Mouse (Mus musculus): ENCODE measurements at regions not wholly inside any gene's neighbourhood (a gene's known extent, or its start where the extent isn't known, plus 50 kb on each side); places are given as distances from the start of the nearest gene placed in this dataset.

DNA sequence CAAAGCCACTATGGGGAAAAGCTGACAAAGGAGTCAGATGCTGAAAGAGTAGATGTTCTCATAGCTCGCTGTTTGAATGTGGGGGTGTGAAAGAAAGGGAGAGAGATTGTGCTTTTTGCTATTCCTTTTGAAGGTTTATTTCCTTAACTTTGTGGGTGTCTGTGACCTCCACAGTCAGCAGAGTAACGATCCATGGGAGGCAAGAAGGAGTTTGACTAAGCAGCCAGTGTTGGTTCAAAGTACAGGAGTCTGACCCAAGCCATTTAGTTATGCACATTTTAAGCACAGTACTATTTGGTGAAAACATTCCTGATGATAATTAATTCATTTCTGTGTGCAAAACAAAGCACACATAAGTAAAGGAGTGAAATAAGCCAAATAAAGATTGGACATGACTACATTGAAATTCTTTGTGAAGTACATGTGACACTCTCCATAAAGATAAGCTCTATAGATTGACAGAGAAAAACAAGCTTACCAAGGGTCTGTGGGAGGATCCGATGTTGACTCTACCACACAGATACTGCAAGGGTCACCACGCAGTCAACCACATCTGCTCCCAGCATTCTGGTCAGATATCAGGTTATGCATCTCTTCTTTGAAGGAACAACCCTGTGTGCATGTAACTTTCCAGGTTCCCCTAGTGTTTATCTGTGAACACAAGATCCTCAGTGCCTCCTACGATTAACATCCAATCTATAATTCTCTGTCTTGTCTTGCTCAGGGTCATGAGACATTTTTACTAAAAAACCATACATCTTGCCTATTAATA is 56.2 kb upstream of the H2afz start:
- H3K27ac ChIP-seq (ENCODE audit: insufficient read depth, low read depth), result no peak overlapping the region
- no peaks in the 10 kb centered on the region for H3K27me3 ChIP-seq (replicated peaks)
- DNase-seq (ENCODE audit: extremely low read depth), result no peak
- H3K4me1 ChIP-seq (ENCODE audit: control insufficient read depth in 1 of 2, insufficient read depth in 2 of 2), result peaks cover 2 to 7% of the 10 kb centered on the region in 2 experiments; a peak in 2 of 4 replicates
- TF ChIP-seq MEF2A (IDR thresholded peaks at IDR 0.05; ENCODE audit: borderline replicate concordance, low read depth, low read length) (no peak), ZC3H11A (IDR thresholded peaks at IDR 0.05; ENCODE audit: low read depth, low read length) (no peak), IRF4 (IDR thresholded peaks at IDR 0.05; ENCODE audit: low read depth, low read length) (no peak), SMC3 (IDR thresholded peaks at IDR 0.05; ENCODE audit: low read depth, low read length) (no peak), MXI1 (IDR thresholded peaks at IDR 0.05; ENCODE audit: low read depth, low read length) (no peak), USF2 (conservative IDR thresholded peaks at IDR 0.05; ENCODE audit: low read depth, low read length) (no peak), SIN3A (IDR thresholded peaks at IDR 0.05; ENCODE audit: low read length) (no peak), CHD1 (IDR thresholded peaks at IDR 0.05; ENCODE audit: low read depth, low read length) (no peak), POLR2AphosphoS2 (IDR thresholded peaks at IDR 0.05; ENCODE audit: low read depth, low read length) (no peak), ZMIZ1 (IDR thresholded peaks at IDR 0.05; ENCODE audit: low read depth, low read length) (no peak), JUN (IDR thresholded peaks at IDR 0.05; ENCODE audit: insufficient read depth, low read depth, low read length) (no peak)
- no peak overlapping the region for H3K4me3 ChIP-seq (replicated peaks in 1 of 3; ENCODE audit: low read depth in 2 of 3, low read length in 2 of 3, poor library complexity in 1 of 3)
- H3K36me3 ChIP-seq (replicated peaks in 1 of 2; ENCODE audit: control insufficient read depth in 1 of 2, insufficient read depth in 1 of 2, low read length in 1 of 2), result no peaks in the 10 kb centered on the region
- no peak overlapping the region for H3K9ac ChIP-seq (ENCODE audit: insufficient read depth, low read depth)
- H3K4me2 ChIP-seq (ENCODE audit: insufficient read depth, low read depth, poor library complexity, severe bottlenecking), result no peak overlapping the region
- H3K9me3 ChIP-seq (replicated peaks; ENCODE audit: low read length), result peaks cover 4% of the 10 kb centered on the region
- H3K79me2 ChIP-seq (replicated peaks; ENCODE audit: control insufficient read depth, extremely low read depth, insufficient read depth, poor library complexity, severe bottlenecking), result no peaks in the 10 kb centered on the region
- in situ Hi-C loops (cut with MboI; ENCODE audit: low pct_ligation_motif_present, low pct_unique_long_range_greater_than_20kb, low sequenced_read_pairs) (no loop called here), dilution Hi-C loops (cut with MboI; ENCODE audit: extremely low pct_ligation_motif_present, extremely low pct_unique_long_range_greater_than_20kb, low sequenced_read_pairs) (no loop called here)

DNA sequence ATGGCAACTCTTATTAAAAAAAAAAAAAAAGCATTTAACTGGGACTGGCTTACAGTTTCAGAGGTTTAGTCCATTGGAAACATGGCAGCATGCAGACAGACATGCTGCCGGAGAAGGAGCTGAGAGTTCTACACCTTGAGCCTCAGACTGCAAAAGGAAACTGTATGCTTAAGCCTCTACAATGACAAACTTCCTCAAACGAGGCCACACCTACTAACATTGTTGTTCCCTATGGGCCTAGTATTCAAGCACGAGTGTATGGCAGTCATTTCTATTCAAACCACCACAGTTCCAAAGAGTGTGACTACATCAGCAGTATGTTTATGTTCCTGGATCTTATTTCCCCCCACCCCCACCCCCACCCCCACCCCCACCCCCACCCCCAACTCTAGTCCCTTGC is 54.2 kb upstream of the H2afz start:
- dilution Hi-C loops (cut with MboI; ENCODE audit: extremely low pct_ligation_motif_present, extremely low pct_unique_long_range_greater_than_20kb, low sequenced_read_pairs), result no loop called here
- Histone ChIP-seq H3K27me3 (replicated peaks) (no peaks in the 10 kb centered on the region), H3K4me1 (ENCODE audit: control insufficient read depth in 1 of 2, insufficient read depth in 2 of 2) (peaks cover 0 to 7% of the 10 kb centered on the region in 2 experiments; a peak in 2 of 4 replicates), H3K9ac (ENCODE audit: insufficient read depth, low read depth) (no peak overlapping the region), H3K4me3 (replicated peaks in 1 of 3; ENCODE audit: low read depth in 2 of 3, low read length in 2 of 3, poor library complexity in 1 of 3) (no peak overlapping the region), H3K4me2 (ENCODE audit: insufficient read depth, low read depth, poor library complexity, severe bottlenecking) (no peak overlapping the region), H3K9me3 (replicated peaks; ENCODE audit: low read length) (peaks cover 4% of the 10 kb centered on the region), H3K79me2 (replicated peaks; ENCODE audit: control insufficient read depth, extremely low read depth, insufficient read depth, poor library complexity, severe bottlenecking) (no peaks in the 10 kb centered on the region), H3K27ac (ENCODE audit: insufficient read depth, low read depth) (no peak overlapping the region), H3K36me3 (replicated peaks in 1 of 2; ENCODE audit: control insufficient read depth in 1 of 2, insufficient read depth in 1 of 2, low read length in 1 of 2) (no peaks in the 10 kb centered on the region)
- DNase-seq (ENCODE audit: extremely low read depth), result peak; percentile 52
- 0 out of 2 replicates have a peak, but pooled peaks have one; percentile 12 for TF ChIP-seq CHD2 (IDR thresholded peaks at IDR 0.05; ENCODE audit: low read length)
- 0 out of 2 replicates have a peak, but pooled peaks have one; percentile 46 for TF ChIP-seq ELF1 (IDR thresholded peaks at IDR 0.05; ENCODE audit: low read depth, low read length)
- no peak for TF ChIP-seq HCFC1 (IDR thresholded peaks at IDR 0.05; ENCODE audit: low read depth, low read length)
- 0 out of 2 replicates have a peak, but pooled peaks have one; percentile 18 for TF ChIP-seq MAX (IDR thresholded peaks at IDR 0.05; ENCODE audit: low read length)
- TF ChIP-seq ZMIZ1 (IDR thresholded peaks at IDR 0.05; ENCODE audit: low read depth, low read length), result no peak
- no peak for TF ChIP-seq GABPA (IDR thresholded peaks at IDR 0.05; ENCODE audit: insufficient replicate concordance, low read depth, low read length)
- TF ChIP-seq BHLHE40 (IDR thresholded peaks at IDR 0.05; ENCODE audit: low read depth, low read length), result no peak
- TF ChIP-seq ZNF384 (IDR thresholded peaks at IDR 0.05; ENCODE audit: low read depth, low read length), result 0 out of 2 replicates have a peak, but pooled peaks have one; percentile 31
- TF ChIP-seq ETS1 (conservative IDR thresholded peaks at IDR 0.05; ENCODE audit: low read depth, low read length), result no peak
- in situ Hi-C loops (cut with MboI; ENCODE audit: low pct_ligation_motif_present, low pct_unique_long_range_greater_than_20kb, low sequenced_read_pairs), result no loop called here
